In genomic region chr12:69166861-69167581, GRCm38 (mm10) we compare ENCODE assay signal across 10 mouse cellular contexts. TPM values are rescaled to one million over a fixed set of nuclear protein-coding genes. Genes with fewer than 3 reads are reported as not detected.
"Had no signal": no experiment of that assay in that cellular context is flagged by ENCODE, and none has a peak within 500 bp of the region (broad histone marks: within the 10 kb centered on the region; RNA-seq: fewer than 3 reads in every experiment).

No protein-coding gene starts in this region.

RNA-seq across cellular contexts. Expression of gene Lrr1, which starts 1.6 kb away (rescaled TPM):
- total RNA-seq: gastrocnemius, adult 18-20 months; gastrocnemius, adult 8-10 months; gastrocnemius, postnatal 36 days; heart, adult 18-20 months; heart, adult 8-10 months; layer of hippocampus, adult 2 months; layer of hippocampus, postnatal 25 days; left cerebral cortex, adult 2 months; left cerebral cortex, postnatal 36 days; liver, adult 2 months had no signal
- polyA plus RNA-seq: liver, adult 2 months had no signal
